Mouse (Mus musculus): ENCODE data around the gene Armh1.

DNA sequence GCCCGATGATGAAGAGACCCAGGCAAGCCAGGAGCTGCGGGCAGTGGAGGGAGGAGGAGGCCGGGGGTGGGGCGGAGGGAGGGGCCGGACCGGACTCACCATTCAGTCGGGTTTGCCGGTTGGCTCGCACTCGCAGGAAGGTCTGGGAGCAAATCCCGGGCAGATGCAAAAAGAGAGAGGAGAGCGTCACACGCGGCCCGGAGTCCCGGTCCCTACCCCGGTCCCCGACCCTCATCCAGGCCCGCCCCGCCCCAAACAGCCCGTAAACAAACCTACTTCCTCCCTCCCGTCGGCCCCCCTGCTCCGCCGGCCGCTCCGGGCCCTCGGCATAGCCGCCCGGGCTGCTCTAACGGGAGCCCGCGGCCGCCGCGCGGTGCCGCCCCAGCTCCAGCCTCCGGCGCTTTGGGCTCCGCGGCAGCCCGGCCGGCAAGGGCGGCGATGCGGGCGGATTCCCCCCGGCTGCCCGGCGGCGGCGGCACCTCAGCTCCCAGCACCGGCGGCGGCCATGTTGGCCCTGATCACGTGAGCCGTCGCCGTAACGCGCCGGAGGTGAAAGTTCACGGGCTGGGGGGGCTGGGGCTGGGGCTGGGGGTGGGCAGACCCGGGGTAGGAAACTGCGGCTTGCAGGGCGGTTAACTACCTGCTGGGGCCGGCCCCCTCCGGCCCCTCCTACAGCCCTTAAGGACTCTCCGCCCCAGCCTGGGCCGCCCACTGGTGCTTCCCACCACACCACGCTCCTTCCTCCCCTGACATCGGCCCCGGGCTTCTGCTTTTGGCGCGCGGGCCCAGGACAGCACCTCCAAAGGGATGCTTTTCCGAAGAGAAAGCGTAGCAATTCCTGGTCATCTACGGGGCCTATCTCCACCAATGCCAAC lies 37.2 kb upstream of the Armh1 start:
- TF ChIP-seq POLR2A (IDR thresholded peaks at IDR 0.05; ENCODE audit: borderline replicate concordance, control insufficient read depth, low read depth, low read length) (peak; percentile 43; the same call in 1 of the 2 replicates), CTCF (IDR thresholded peaks at IDR 0.05; ENCODE audit: control insufficient read depth, insufficient read depth, low read length) (no peak)
